Mouse (Mus musculus) kidney, postnatal 4 days (tissue): ENCODE results near the gene Timm10b.

Experiments
- DNase-seq, 2 experiments: peaks; one replicate each; pipeline ENCODE4 v3.0.0; 2021; ENCODE audit warnings: mixed read lengths in 2 of 2

Timm10b gene

GRCm38 (mm10) chr7:105640894-105641255 lies 1.0 kb downstream of the Timm10b start:
- peak in 1 of 2 experiments; percentile 62 for DNase-seq

- DNase-seq = no peak
Measured at GRCm38 (mm10) chr7:105641936-105642335, 2.1 kb downstream of the Timm10b start.

- peak; percentile 80 to 89 for DNase-seq
Measured at GRCm38 (mm10) chr7:105650639-105651435, 11.0 kb downstream of the Timm10b start, which contains the start of gene Dnhd1. Gene Dnhd1, plus strand, starts transcription at chr7:105650827.

GRCm38 (mm10) chr7:105685541-105686197 lies 45.8 kb downstream of the Timm10b start:
- no peak for DNase-seq

- no peak for DNase-seq
Measured at GRCm38 (mm10) chr7:105690875-105691274, 51.0 kb downstream of the Timm10b start.
